Mouse (Mus musculus): ENCODE measurements around the gene Hspa2.

Hspa2 gene

DNA sequence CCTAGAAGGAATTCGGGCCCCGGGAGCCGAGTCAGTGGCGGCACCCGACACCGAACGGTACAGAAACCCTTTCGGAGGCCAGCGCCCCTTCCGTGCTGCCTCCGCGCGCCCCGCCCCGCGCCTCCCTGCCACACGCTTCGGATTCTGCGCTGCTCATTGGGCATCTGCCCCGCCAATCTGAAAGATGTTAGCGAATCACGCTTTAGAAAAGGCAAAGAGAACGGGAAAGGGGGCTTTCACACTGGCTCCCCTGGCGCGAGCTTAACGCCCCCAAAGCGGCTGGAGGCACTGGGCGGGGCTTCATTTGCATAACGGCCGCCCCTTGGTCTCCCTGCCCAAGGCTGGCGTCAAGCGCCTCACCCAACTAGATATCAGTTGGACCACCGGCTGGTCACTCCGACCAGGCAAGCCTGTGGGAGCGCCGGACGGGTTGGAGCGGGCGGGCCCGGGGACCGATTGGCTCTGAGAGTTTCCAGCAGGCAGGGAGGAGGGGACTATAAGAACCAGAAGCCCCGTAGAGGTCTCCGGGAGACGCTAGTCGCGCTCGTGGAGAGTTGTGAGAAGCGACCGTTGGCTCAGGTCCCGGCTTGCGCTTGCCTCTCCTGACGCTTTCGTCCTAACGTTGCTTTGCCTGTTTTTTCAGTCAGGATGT, at the start of gene Hspa2:
TSS of gene Hspa2 (plus strand) at position 291 of the 652 bp plus-strand sequence.
- in situ Hi-C loops (cut with MboI, MseI): no loop called here

GRCm38 (mm10) chr12:76360868-76361267, 43.1 kb upstream of the Hspa2 start:
- in situ Hi-C loops (cut with MboI, MseI): no loop called here

DNA sequence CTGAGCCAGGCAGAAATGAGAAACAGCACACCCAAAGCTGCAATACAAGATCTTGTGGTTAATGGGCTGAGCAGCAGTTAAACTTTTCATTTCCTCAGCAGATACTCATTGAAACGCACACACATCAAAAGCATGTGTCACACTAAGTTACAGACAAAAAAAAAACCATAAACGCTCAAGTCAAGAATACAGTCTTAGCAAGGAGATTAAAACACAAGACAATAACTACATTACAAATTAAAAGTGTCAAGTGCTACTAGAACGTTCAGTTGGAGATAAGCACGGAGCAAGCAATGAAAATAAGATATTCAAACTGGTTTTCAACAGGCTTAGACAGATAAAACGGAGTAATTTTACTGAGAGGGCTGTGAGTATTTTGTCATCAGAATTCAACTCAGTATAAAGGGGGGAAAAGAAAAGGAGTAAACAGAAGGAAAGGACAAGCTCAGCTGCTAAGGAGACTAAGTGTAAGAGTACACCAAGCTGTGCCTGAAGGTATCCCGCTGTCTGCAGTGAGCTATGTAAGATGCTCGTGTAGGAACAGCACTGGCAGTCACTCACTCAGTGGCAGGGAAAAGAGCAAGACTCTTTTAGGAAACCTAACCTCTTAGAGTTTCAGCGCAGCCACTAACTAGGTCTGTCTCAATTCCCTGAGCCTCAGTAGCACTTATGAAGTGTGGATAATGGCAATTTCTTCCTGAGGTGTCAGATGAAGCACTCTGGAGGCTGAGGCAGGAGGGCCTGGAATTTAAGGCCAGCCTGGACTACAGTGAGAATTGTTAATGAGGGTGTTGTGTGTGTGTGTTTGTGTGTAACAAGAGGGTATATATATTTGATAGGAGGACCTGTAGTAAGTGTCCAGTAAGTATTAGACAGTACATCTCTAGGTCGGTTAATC, 42.3 kb upstream of the Hspa2 start:
- in situ Hi-C loops (cut with MboI, MseI): no loop called here

DNA sequence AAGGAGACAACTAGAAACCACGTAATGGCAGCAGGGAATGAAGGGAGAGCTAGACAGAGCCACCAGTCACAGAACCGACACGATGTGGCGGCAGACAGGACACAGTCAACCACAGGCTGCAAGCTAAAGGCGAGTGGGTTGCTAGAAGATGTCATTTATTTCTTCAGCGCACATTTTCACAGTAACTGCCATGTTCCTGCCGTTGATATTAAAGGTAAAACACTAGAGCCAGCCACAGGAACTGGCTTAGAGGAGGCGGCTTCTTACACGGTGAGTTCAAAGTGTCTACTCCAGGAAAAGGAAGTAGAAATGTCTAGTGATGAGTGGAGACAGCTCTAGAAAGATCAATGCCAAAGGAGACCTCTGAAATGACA, 41.7 kb upstream of the Hspa2 start:
- in situ Hi-C loops (cut with MboI, MseI): no loop called here

GRCm38 (mm10) chr12:76366276-76366675, 37.7 kb upstream of the Hspa2 start:
- in situ Hi-C loops (cut with MboI, MseI): no loop called here

GRCm38 (mm10) chr12:76367096-76367995, 36.6 kb upstream of the Hspa2 start:
- in situ Hi-C loops (cut with MboI, MseI): no loop called here

GRCm38 (mm10) chr12:76368201-76368789, 35.7 kb upstream of the Hspa2 start:
- in situ Hi-C loops (cut with MboI, MseI): no loop called here

DNA sequence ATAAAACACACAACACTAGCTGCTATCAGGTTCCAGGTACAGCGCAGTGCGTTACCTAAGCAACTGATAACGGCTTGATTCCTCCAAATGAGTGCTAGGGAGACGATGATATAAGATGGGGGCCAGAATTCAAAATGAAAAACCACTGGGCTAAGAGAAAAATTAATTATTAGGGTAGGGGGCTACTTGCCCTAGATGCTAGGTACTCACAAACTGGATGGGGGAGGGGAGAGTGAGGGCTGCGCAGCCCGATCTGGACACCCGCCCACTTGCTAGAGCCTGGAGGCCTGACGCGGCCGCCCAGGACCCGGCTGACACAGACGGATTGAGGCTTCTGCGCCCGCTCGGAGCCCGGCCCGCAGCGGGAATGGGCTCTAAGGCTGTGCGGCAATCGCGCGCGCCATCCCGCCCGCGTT, 35.2 kb upstream of the Hspa2 start:
- in situ Hi-C loops (cut with MboI, MseI): no loop called here

DNA sequence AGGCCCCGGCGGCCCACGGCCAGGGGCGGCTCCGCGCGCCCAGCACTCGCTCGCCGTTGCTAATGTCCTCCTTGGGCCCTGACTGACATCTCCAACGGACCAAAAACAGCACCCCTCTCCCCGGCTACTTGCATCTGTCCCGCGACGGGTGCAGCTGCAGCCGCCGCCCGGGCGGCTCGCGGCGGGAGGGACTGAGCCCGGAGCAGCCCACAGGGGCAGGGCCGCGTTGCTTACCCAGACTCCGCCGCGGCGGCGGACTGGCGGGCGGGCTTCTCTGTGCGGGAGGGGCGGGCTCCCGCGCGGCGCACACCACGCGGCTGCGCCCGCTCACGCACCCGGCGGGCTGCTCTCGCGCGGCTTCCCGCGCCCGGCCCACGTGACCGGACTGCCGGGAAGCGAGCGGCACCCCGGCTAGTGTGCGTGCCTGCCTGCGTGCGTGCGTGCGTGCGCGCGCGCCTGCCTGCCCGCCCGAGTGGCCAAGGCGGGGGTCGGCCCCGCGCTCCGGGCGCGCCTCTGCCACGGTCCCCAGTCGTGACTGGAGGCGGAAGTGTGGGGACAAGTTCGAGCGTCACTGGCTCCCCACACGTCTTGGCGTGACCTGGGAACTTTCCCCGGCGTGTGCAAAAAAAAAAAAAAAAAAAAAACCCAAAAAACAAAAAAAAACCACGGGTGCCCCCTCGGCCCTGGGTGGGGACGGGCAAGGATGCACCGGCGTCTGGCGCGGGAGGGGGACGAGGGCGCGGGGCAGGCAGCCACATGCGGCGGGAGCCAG, 34.6 kb upstream of the Hspa2 start, which contains the start of gene Zbtb25:
TSS of gene Zbtb25 (minus strand) at position 397 of the 772 bp plus-strand sequence.
- in situ Hi-C loops (cut with MboI, MseI): no loop called here

- in situ Hi-C loops (cut with MboI, MseI): no loop called here
Measured at GRCm38 (mm10) chr12:76369978-76370830, 33.8 kb upstream of the Hspa2 start, which contains the start of gene Zbtb1. TSS of gene Zbtb1 (plus strand) at chr12:76370266.

- in situ Hi-C loops (cut with MboI, MseI): no loop called here
Measured at GRCm38 (mm10) chr12:76370831-76371571, 33.0 kb upstream of the Hspa2 start.

- in situ Hi-C loops (cut with MboI, MseI): no loop called here
Measured at GRCm38 (mm10) chr12:76372046-76372445, 31.9 kb upstream of the Hspa2 start.

DNA sequence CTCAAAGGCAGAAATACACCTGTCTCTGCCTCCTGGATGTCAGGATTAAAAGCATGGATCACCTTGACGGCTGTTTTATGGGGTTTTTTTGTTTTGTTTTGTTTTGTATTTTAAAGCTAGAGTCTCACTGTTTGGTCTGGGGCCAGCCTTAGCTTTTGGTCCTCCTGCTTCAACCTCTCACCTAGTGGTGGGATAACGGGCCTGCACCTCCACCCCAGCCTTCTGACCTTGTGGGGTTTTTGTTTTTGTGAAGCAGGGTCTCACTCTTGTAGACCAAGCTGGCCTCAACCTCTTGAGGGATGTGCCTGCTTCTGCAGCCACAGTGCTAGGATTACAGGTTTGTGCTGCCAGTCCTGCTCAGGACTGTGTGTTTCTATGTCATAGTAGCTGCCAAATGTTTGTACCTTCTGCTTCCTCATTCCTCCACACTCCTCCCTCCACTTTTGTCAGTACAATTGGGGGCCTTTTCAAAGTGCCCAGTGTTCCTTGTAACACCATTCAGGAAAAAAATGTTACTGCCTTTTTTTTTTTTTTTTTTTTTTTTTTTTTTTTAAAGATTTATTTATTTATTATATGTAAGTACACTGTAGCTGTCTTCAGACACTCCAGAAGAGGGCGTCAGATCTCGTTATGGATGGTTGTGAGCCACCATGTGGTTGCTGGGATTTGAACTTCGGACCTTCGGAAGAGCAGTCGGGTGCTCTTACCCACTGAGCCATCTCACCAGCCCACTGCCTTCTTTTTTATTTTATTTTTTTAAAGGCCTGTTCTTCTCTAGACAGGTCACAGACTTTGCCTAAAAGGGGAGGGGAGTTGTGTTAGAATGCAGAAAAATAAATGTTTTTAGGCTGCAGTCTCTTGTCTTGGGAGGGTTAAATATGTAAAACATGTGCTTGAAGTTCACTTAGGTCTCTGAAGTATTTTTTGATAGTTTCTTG, 30.8 kb upstream of the Hspa2 start:
- in situ Hi-C loops (cut with MboI, MseI): no loop called here

- in situ Hi-C loops (cut with MboI, MseI): no loop called here
Measured at GRCm38 (mm10) chr12:76373991-76374390, 30.0 kb upstream of the Hspa2 start.

DNA sequence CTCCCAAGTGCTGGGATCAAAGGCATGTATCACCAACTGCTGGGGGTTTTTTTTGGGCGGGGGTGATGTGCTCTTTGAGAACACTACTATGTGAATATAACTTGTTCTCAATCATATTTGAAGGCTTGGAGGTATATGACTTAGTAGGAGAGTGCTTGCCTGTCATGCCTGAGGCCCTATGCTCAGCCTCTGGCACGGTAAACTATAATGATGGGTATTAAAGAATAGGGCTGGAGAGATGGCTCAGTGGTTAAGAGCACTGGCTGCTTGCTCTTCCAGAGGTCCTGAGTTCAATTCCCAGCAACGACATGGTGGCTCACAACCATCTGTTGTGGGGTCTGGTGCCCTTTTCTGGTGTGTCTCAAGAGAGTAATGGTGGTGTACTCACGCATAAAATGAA, 29.1 kb upstream of the Hspa2 start:
- in situ Hi-C loops (cut with MboI, MseI): no loop called here

GRCm38 (mm10) chr12:76375506-76375905, 28.5 kb upstream of the Hspa2 start:
- in situ Hi-C loops (cut with MboI, MseI): no loop called here

GRCm38 (mm10) chr12:76376649-76377048, 27.3 kb upstream of the Hspa2 start:
- in situ Hi-C loops (cut with MboI, MseI): no loop called here

DNA sequence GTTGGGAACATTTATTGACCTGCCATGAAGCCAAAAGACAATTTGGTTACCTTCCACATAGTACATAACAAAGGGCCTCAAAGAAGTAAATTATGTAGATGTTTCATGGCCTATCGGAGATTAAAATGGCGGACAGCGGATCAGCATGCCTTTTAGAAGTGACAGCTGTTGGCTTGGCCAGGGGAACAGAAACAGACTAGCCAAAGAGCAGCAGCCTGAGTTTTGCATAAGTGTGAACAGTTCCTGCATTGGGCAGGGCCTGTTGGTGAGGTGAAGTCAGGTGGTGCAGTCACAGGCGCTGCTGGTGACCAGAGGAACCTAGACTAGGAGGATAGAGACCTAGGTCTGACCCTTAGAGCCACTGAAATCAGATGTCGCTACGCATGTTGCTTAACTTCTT, 26.9 kb upstream of the Hspa2 start:
- in situ Hi-C loops (cut with MboI, MseI): no loop called here
